Mouse (Mus musculus) gastrocnemius, adult 2 months (tissue): Measurements from ENCODE around the gene Tab1. TPM values are rescaled to one million over a fixed set of nuclear protein-coding genes. Genes with fewer than 3 reads are reported as not detected.
"Not testable (repeated sequence)": the region's sequence is repeated elsewhere in the genome, so short reads cannot be mapped to it uniquely, and the experiment has no call there.

Experiments
- DNase-seq: peaks from one replicate; pipeline ENCODE4 v3.0.0; 2022
- H3K27ac ChIP-seq: fragments of 200-600 bp; 2 replicates; pipeline ENCODE4 v1.8.1; 2022; ENCODE audit warnings: mild to moderate bottlenecking
- H3K4me3 ChIP-seq: fragments of 200-600 bp; 2 replicates; pipeline ENCODE4 v1.8.1; 2022; ENCODE audit warnings: mild to moderate bottlenecking, moderate library complexity
- CTCF ChIP-seq: fragments of 200-600 bp; IDR thresholded peaks from 2 replicates; pipeline ENCODE4 v1.8.1; 2022; ENCODE audit warnings: antibody characterized with exemption, mild to moderate bottlenecking, moderate library complexity
- intact Hi-C: fragments of 180-260 bp; cut with DNase I; formaldehyde crosslinking; loops from one replicate; pipeline ENCODE4 v1.15.1; 2025
- total RNA-seq, 2 experiments: library from RNA; stranded (reverse); gene quantifications; 2 replicates each; pipeline ENCODE4 v1.2.3; 2021

Tab1 gene
- total RNA-seq, 2 experiments from 2014 or later: 13.0 to 16.1 TPM

DNA sequence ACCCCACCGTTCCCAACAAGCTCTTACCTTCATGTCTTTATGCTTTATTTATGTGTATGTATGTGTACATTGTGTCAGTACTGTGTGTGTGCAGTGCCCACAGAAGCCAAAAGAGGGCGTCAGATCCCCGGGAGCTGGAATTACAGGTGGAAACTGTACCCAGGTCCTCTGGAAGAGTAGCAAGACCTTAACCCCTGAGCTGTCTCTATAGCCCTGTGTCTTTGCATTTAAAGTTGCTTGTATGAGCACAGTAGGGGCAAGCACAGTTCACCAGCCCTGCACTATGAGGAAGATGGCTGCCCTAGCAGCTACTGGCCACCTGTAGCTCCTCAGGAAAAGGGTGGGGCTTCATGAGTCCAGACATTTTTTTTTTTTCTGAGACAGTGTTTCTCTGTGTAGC, 25.4 kb upstream of the Tab1 start:
- TF ChIP-seq CTCF: no peak

DNA sequence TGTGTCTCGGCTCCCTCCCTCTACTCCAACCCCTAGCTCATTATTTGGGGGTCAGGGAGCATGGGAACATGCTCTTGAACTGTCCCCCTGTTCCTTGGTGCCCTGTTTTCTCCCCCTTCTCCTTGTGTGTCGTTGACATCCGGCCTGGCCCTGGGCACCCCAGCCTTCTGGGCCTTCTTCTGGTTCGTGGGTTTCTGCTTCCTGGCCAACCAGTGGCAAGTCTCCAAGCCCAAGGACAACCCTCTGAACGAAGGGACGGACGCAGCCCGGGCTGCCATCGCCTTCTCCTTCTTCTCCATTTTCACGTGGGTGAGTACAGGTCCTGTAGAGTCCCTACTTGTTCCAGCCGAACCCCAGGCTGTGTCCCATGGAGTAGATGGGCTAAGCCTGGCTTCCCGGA, 21.5 kb upstream of the Tab1 start:
- no peak for TF ChIP-seq CTCF
- H3K27ac ChIP-seq: no peak overlapping the region
- no peak for DNase-seq
- intact Hi-C loops: no loop called here
- no peak overlapping the region for H3K4me3 ChIP-seq

More for the DNA sequence above, 25.4 kb upstream of the Tab1 start:
- H3K4me3 ChIP-seq: no peak overlapping the region
- no peak overlapping the region for H3K27ac ChIP-seq
- DNase-seq: no peak
- intact Hi-C loops: no loop called here

DNA sequence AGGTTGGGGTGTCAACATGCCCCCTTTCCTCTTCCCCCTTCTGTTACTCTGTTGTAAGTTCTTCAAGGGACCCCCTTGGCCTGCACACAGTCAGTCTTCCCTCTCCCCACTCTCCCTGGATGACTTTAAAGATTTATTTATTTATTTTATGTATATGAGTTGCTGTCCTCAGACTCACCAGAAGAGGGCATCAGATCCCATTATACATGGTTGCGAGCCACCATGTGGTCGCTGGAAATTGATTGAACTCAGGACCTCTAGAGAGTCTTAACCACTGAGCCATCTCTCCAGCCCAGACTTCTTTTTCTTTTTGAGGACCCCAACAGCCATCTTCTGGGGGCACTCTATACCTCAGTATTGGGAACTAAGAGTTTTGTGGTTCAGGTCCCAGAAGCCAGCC, 20.4 kb upstream of the Tab1 start:
- H3K27ac ChIP-seq: no peak overlapping the region
- intact Hi-C loops: no loop called here
- peak; percentile 48 for TF ChIP-seq CTCF
- no peak overlapping the region for H3K4me3 ChIP-seq
- DNase-seq: no peak

DNA sequence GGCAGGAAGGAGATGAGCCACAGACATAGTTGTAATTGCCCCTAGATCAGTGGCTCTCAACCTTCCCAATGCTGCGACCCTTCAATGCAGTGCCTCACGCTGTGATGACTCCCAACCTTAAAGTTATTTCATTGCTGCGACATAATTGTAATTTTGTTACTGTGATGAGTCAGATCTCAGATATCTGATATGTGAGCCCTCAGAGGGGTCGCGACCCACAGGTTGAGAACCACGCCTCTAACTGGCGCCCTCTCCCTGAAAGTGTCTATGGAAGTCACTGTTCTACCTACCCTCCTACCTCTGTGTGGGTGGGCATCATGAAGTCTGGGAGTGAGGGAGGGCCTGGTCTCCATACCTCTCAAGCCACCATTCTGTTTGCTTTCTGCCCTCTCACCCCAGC, 18.5 kb upstream of the Tab1 start:
- TF ChIP-seq CTCF: no peak
- DNase-seq: no peak
- intact Hi-C loops: no loop called here
- Histone ChIP-seq H3K4me3 (no peak overlapping the region), H3K27ac (no peak overlapping the region)

DNA sequence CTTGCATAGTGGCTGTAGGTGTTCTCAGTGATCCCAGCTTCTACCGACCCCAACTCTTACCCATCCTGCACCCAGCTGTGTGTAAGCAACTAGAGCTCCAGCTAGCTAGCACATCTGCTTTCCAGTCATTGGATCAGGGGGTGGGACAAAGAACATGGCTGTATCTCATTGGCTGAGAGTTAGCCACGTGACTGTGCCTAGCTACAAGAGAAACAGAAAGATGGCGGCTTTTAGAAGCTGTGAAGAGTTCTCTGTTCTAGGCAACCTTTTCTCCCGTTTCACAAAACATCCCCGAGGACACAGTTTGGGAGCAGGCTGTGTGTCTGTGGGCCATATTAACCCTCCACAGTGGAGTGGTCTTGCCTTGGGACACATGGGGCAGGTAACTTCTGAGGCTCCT, 17.7 kb upstream of the Tab1 start:
- intact Hi-C loops: no loop called here
- no peak for DNase-seq
- TF ChIP-seq CTCF: no peak
- Histone ChIP-seq H3K4me3 (no peak overlapping the region), H3K27ac (no peak overlapping the region)

DNA sequence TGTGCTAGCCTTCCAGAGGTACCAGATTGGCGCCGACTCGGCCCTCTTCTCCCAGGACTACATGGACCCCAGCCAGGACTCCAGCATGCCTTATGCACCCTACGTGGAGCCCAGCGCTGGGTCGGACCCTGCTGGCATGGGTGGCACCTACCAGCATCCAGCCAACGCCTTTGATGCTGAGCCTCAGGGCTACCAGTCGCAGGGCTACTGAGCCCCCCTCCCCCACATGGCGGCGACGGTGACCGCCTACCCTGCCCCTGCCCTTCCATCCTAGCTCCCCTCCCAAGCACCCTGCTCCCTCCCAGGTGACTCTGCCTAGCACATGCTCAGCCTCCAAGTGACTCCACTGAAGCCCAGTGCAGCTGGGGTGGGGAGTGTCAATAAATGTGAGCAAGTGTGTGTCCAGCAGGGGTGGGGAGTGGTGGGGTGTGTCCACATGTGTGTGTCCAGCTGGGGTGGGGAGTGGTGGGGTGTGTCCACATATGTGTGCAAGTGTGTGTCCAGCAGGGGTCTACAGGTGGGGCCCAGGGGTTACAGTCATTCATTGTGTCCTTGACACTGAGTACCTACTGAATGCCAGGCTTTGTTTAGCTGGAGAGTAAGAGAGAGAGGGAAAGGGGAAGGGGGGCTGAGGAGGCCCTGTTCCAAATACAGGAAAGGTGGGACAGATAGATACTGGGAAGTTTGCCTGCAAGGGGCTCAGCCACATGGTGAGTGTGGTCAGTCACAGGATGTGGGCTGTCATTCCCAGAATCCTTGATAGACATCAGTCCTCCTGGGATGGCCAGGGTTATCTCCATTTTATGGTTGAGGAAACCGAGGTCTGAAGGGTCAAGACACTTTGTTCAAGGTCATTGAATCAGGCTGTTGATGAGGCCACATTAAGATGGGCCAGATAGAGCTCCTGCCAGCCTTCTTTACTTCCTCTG, 16.8 kb upstream of the Tab1 start:
- peak; percentile 14 for DNase-seq
- no peak for TF ChIP-seq CTCF
- no peak overlapping the region for H3K27ac ChIP-seq
- H3K4me3 ChIP-seq: no peak overlapping the region
- intact Hi-C loops: no loop called here

DNA sequence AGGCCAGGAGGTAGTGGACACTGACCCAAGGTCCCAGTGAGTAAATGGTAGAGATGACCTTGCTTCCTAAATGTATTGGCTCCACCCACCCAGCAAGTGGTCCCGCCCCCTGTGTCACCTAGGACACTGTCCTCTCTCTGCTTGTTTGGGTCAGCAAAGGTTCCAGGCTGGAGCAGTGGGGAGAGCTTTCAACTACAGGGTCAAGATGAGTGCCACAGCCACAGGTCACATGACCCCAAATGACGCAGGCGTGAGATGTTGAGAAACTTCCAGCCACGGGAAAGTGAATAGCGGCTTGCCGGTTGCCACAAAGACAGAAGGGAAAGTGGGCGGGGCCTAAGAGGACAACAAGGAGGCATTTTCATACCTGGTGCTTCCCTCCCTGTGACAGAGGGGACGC, 15.8 kb upstream of the Tab1 start:
- TF ChIP-seq CTCF: no peak
- Histone ChIP-seq H3K27ac (no peak overlapping the region), H3K4me3 (no peak overlapping the region)
- intact Hi-C loops: no loop called here
- DNase-seq: peak; percentile 9

DNA sequence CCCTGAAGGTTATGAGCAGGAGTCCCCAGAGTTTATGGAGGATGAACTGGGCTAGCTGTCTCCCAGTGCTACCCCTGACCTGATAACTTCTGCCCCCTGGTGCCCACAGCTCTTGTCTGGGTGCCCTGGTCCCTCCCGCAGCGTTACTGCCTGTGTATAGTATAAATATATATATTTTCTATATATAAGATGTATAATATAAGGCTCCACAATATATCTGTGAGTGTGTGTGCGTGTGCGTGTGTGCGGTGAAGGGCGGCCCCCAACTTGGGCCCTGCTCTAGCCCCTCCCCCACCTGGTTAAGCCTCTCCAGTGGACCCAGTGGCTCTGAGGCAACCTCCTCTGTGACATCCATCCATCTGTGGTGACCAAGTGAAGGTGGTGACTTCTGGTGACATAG, 13.9 kb upstream of the Tab1 start:
- intact Hi-C loops: no loop called here
- H3K4me3 ChIP-seq: no peak overlapping the region
- H3K27ac ChIP-seq: no peak overlapping the region
- peak; percentile 8 for DNase-seq
- no peak for TF ChIP-seq CTCF

DNA sequence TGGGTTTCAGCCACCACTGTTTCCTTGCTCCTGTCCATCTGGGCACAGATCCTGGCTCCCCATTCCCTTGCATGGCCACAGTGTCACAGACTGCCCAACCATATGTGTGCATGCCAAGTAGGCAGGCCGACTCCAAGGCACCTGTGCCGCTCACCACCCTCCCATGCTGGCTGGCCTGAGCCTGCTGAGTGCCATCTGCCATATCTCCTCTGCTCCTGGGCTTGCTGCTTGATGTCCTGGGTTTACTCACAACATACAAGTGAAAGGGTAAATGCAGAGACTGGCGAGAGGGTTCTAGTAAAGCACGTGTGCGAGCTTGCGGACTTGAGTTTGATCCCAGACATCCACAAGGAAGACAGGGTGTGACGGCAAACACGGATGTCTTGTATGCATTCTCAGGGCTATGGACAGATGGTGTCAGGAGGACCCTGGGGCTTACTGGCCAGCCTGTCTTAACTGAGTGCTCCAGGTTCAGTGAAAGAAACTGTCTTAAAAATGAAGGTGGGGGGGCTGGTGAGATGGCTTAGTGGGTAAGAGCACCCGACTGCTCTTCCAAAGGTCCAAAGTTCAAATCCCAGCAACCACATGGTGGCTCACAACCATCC, 11.1 kb upstream of the Tab1 start:
- no peak for TF ChIP-seq CTCF
- intact Hi-C loops: no loop called here
- H3K4me3 ChIP-seq: no peak overlapping the region
- DNase-seq: peak; percentile 59
- no peak overlapping the region for H3K27ac ChIP-seq

DNA sequence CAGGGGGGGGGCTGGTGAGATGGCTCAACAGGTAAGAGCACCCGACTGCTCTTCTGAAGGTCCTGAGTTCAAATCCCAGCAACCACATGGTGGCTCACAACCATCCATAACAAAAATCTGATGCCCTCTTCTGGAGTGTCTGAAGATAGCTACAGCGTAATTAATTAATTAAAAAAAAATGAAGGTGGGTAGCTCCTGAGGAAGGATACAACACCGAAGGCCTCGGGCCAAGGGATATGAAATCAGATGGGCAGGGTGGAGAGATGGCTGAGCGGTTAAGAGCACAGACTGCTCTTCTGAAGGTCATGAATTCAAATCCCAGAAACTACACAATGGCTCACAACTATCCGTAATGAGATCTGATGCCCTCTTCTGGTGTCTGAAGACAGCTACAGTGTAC, 10.5 kb upstream of the Tab1 start:
- DNase-seq, H3K27ac ChIP-seq, intact Hi-C loops, H3K4me3 ChIP-seq: not testable (repeated sequence)

DNA sequence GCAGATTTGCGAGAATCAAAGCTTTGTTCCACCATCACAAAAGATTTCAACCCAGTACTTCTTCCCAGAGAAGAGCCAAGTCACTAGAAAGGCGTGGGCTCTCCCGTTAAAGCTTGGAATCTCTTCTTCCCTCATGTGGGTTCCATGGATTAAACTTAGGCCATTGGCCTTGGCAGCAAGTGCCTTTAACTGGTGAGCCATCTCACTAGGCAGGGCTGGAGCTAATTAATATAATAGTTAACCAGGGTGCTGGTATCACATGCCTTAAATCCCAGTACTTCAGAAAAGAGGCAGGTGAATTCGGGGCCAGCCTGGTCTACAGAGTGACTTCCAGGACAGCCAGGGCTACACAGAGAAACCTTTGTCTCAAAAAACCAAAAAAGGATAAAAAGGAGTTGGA, 8.3 kb upstream of the Tab1 start:
- Histone ChIP-seq H3K4me3 (no peak overlapping the region), H3K27ac (no peak overlapping the region)
- TF ChIP-seq CTCF: no peak
- DNase-seq: no peak
- intact Hi-C loops: no loop called here

DNA sequence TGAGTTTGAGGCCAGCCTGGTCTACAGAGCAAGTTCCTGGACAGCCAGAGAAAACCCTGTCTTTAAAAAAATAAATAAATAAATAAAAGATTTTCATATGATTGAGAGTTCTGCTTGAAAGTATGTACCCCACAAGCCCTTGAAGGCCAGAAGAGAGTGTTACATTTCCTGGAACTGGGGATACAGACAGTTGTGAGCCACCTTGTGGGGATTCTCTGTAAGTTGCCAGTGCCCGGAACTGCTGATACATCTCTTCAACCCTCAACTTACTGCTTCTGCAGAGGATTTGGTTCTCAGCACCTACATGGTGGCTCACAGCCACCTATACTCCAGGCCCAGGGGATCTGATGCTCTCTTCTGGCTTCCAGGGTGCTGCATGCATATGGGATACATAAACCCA, 5.7 kb upstream of the Tab1 start:
- TF ChIP-seq CTCF: no peak; the same call in 1 of the 2 replicates
- intact Hi-C loops: no loop called here

DNA sequence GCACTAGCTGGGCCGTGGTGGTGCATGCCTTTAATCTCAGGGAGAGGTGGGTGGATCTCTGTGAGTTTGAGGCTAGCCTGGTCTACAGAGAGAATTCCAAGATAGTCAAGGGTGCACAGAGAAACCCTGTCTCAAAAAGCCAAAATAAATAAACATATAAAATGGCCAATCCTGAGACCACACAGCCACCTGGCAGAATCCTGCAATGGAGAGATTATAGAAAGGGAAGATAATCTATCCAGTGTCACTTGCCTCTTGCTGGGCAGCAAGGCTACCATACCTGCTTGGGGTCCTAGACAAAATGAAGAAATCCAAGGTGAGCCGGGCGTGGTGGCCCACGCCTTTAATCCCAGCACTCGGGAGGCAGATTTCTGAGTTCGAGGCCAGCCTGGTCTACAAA, 2.9 kb upstream of the Tab1 start:
- no peak for TF ChIP-seq CTCF
- H3K27ac ChIP-seq: no peak overlapping the region
- no peak for DNase-seq
- no peak overlapping the region for H3K4me3 ChIP-seq
- intact Hi-C loops: no loop called here

More for the DNA sequence above, 5.7 kb upstream of the Tab1 start:
- no peak for DNase-seq
- Histone ChIP-seq H3K4me3 (no peak overlapping the region), H3K27ac (no peak overlapping the region)

DNA sequence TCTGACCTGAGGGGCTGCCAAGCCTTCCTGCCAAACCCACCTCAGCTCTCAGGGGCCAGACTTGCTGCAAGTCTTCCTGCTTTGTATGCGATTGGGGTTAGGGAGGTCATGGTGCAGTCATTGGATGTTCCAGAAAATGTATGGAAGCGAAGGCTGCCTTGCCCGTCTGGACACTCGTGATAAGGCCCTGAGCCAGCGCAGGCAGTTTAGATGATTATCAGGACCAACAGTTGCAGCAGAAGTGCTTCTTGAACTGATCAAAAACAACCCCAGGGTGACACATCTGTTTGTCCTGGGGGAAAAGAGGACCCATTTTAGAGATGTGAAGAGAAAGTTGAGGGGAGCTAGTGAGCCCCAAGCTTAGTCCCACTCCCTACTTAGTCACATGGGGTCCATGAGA, 2.2 kb upstream of the Tab1 start:
- DNase-seq: no peak
- no peak for TF ChIP-seq CTCF
- intact Hi-C loops: no loop called here
- H3K27ac ChIP-seq: no peak overlapping the region
- H3K4me3 ChIP-seq: no peak overlapping the region
